Mouse (Mus musculus) MEL (cell line): ENCODE data around the gene Mertk. TPM values are rescaled to one million over a fixed set of nuclear protein-coding genes. Genes with fewer than 3 reads are reported as not detected.

Experiments used
- DNase-seq: peaks from one replicate; pipeline ENCODE4 v3.0.0; 2011; ENCODE audit warnings: low read depth, low spot score
- H3K27ac ChIP-seq: 2 replicates; pipeline ENCODE4 v1.5.1; 2012; ENCODE audit warnings: low read depth, mild to moderate bottlenecking, control low read depth, low read length, moderate library complexity; ENCODE audit not compliant: control insufficient read depth
- H3K27me3 ChIP-seq, 2 experiments: fragments of 150-350 bp in 1 of 2; sonication (generic) in 1 of 2; 2 replicates each; pipeline ENCODE4 v1.6.1; 2012; ENCODE audit warnings: low read length in 2 of 2, mild to moderate bottlenecking in 2 of 2, improper control_type of control experiment in 1 of 2, moderate library complexity in 1 of 2; ENCODE audit not compliant: insufficient read depth in 2 of 2, control insufficient read depth in 1 of 2
- H3K36me3 ChIP-seq, 2 experiments: 2 replicates each; pipeline ENCODE4 v1.6.1; 2012 to 2014; ENCODE audit warnings: low read length in 2 of 2, improper control_type of control experiment in 1 of 2, inconsistent platforms in 1 of 2, mild to moderate bottlenecking in 1 of 2; ENCODE audit not compliant: insufficient read depth in 2 of 2, control insufficient read depth in 1 of 2
- H3K4me1 ChIP-seq, 2 experiments: fragments of 150-350 bp in 1 of 2; sonication (generic) in 1 of 2; 2 replicates each; pipeline ENCODE4 v1.6.1; 2012; ENCODE audit warnings: low read length in 2 of 2, improper control_type of control experiment in 1 of 2, mild to moderate bottlenecking in 1 of 2; ENCODE audit not compliant: insufficient read depth in 2 of 2, control insufficient read depth in 1 of 2
- H3K4me3 ChIP-seq, 2 experiments: fragments of 150-350 bp in 1 of 2; sonication (generic) in 1 of 2; 2 replicates each; pipeline ENCODE4 v1.5.1; 2012; ENCODE audit warnings: low read depth in 2 of 2, low read length in 2 of 2, mild to moderate bottlenecking in 2 of 2, moderate library complexity in 2 of 2, control low read depth in 1 of 2, improper control_type of control experiment in 1 of 2; ENCODE audit not compliant: control insufficient read depth in 1 of 2, insufficient read depth in 1 of 2
- H3K79me2 ChIP-seq: 2 replicates; pipeline ENCODE4 v1.6.1; 2012; ENCODE audit warnings: mild to moderate bottlenecking, low read length, moderate library complexity; ENCODE audit not compliant: control insufficient read depth, poor library complexity, insufficient read depth
- H3K9ac ChIP-seq: 2 replicates; pipeline ENCODE4 v1.6.1; 2012; ENCODE audit warnings: low read depth, mild to moderate bottlenecking, control low read depth, low read length, moderate library complexity; ENCODE audit not compliant: control insufficient read depth, poor library complexity, severe bottlenecking
- H3K9me3 ChIP-seq: fragments of 150-350 bp; sonication (generic); replicated peaks from 2 replicates; pipeline ENCODE4 v1.6.1; 2012; ENCODE audit warnings: mild to moderate bottlenecking, low read length, improper control_type of control experiment, moderate library complexity; ENCODE audit not compliant: insufficient read depth
- BHLHE40 ChIP-seq: IDR thresholded peaks from 2 replicates; pipeline ENCODE4 v1.6.1; 2012; ENCODE audit warnings: low read depth, mild to moderate bottlenecking, inconsistent platforms, low read length, improper control_type of control experiment, borderline replicate concordance
- CHD2 ChIP-seq: IDR thresholded peaks from 2 replicates; pipeline ENCODE4 v1.6.1; 2011; ENCODE audit warnings: low read length, improper control_type of control experiment
- E2F4 ChIP-seq: IDR thresholded peaks from 2 replicates; pipeline ENCODE4 v1.6.1; 2011; ENCODE audit warnings: low read depth, low read length, improper control_type of control experiment, borderline replicate concordance
- ELF1 ChIP-seq: IDR thresholded peaks from 2 replicates; pipeline ENCODE4 v1.6.1; 2014; ENCODE audit warnings: low read depth, mild to moderate bottlenecking, inconsistent platforms, low read length, improper control_type of control experiment, moderate library complexity
- EP300 ChIP-seq, 2 experiments: IDR thresholded peaks; 2 replicates each; pipeline ENCODE4 v1.6.1; 2011; ENCODE audit warnings: improper control_type of control experiment in 2 of 2, low read length in 2 of 2, low read depth in 1 of 2, mild to moderate bottlenecking in 1 of 2
- GABPA ChIP-seq: IDR thresholded peaks from 2 replicates; pipeline ENCODE4 v1.6.1; 2012; ENCODE audit warnings: low read depth, mild to moderate bottlenecking, inconsistent platforms, low read length, improper control_type of control experiment, moderate library complexity
- GATA1 ChIP-seq: IDR thresholded peaks from 2 replicates; pipeline ENCODE4 v1.6.1; 2011; ENCODE audit warnings: low read depth, low read length, improper control_type of control experiment
- HCFC1 ChIP-seq: IDR thresholded peaks from 2 replicates; pipeline ENCODE4 v1.6.1; 2012; ENCODE audit warnings: low read depth, mild to moderate bottlenecking, inconsistent platforms, low read length, improper control_type of control experiment, moderate library complexity
- KAT2A ChIP-seq: conservative IDR thresholded peaks from 2 replicates; pipeline ENCODE4 v1.6.1; 2012; ENCODE audit warnings: low read depth, low read length, improper control_type of control experiment, inconsistent platforms
- MAFK ChIP-seq: IDR thresholded peaks from 2 replicates; pipeline ENCODE4 v1.6.1; 2011; ENCODE audit warnings: low read depth, mild to moderate bottlenecking, low read length, improper control_type of control experiment, borderline replicate concordance
- MAX ChIP-seq: IDR thresholded peaks from 2 replicates; pipeline ENCODE4 v1.6.1; 2011; ENCODE audit warnings: low read length, improper control_type of control experiment
- MAZ ChIP-seq: IDR thresholded peaks from 2 replicates; pipeline ENCODE4 v1.6.1; 2012; ENCODE audit warnings: low read depth, mild to moderate bottlenecking, inconsistent platforms, low read length, improper control_type of control experiment
- MEF2A ChIP-seq: IDR thresholded peaks from 2 replicates; pipeline ENCODE4 v1.6.1; 2014; ENCODE audit warnings: low read depth, mild to moderate bottlenecking, inconsistent platforms, low read length, improper control_type of control experiment; ENCODE audit not compliant: poor library complexity, insufficient replicate concordance, severe bottlenecking; ENCODE audit errors: extremely low read depth
- MYC ChIP-seq: IDR thresholded peaks from 2 replicates; pipeline ENCODE4 v1.6.1; 2011; ENCODE audit warnings: low read depth, mild to moderate bottlenecking, low read length, improper control_type of control experiment, moderate library complexity
- POLR2A ChIP-seq, 2 experiments: IDR thresholded peaks; 2 replicates each; pipeline ENCODE4 v1.6.1; 2011 to 2012; ENCODE audit warnings: low read length in 2 of 2, mild to moderate bottlenecking in 2 of 2, control low read depth in 1 of 2, improper control_type of control experiment in 1 of 2, low read depth in 1 of 2, moderate library complexity in 1 of 2; ENCODE audit not compliant: control insufficient read depth in 1 of 2, insufficient read depth in 1 of 2, poor library complexity in 1 of 2
- POLR2AphosphoS5 ChIP-seq: IDR thresholded peaks from 2 replicates; pipeline ENCODE4 v1.6.1; 2012; ENCODE audit warnings: low read depth, borderline replicate concordance, mild to moderate bottlenecking, inconsistent platforms, low read length, moderate library complexity, mixed read lengths
- RAD21 ChIP-seq: IDR thresholded peaks from 2 replicates; pipeline ENCODE4 v1.6.1; 2011; ENCODE audit warnings: mild to moderate bottlenecking, low read depth, low read length, improper control_type of control experiment
- SIN3A ChIP-seq: IDR thresholded peaks from 2 replicates; pipeline ENCODE4 v1.6.1; 2012; ENCODE audit warnings: low read length, improper control_type of control experiment, inconsistent platforms
- TAL1 ChIP-seq: IDR thresholded peaks from 2 replicates; pipeline ENCODE4 v1.6.1; 2012; ENCODE audit warnings: mild to moderate bottlenecking, inconsistent platforms, low read length, moderate library complexity, mixed read lengths
- TBP ChIP-seq: IDR thresholded peaks from 2 replicates; pipeline ENCODE4 v1.8.0; 2011; ENCODE audit warnings: low read depth, low read length, improper control_type of control experiment
- TCF12 ChIP-seq: IDR thresholded peaks from 2 replicates; pipeline ENCODE4 v1.6.1; 2014; ENCODE audit warnings: low read depth, mild to moderate bottlenecking, inconsistent platforms, low read length, improper control_type of control experiment, moderate library complexity
- USF1 ChIP-seq: IDR thresholded peaks from 2 replicates; pipeline ENCODE4 v1.6.1; 2014; ENCODE audit warnings: low read depth, mild to moderate bottlenecking, inconsistent platforms, low read length, improper control_type of control experiment, moderate library complexity
- ZC3H11A ChIP-seq: IDR thresholded peaks from 2 replicates; pipeline ENCODE4 v1.6.1; 2012; ENCODE audit warnings: low read depth, mild to moderate bottlenecking, inconsistent platforms, low read length, improper control_type of control experiment
- ZKSCAN1 ChIP-seq: IDR thresholded peaks from 2 replicates; pipeline ENCODE4 v1.6.1; 2012; ENCODE audit warnings: low read depth, mild to moderate bottlenecking, inconsistent platforms, low read length, improper control_type of control experiment, moderate library complexity
- polyA plus RNA-seq, 2 experiments: library from polyadenylated mRNA; stranded (reverse) in 1 of 2; unstranded in 1 of 2; fragments of >175 nt in 1 of 2; fragments of >200 nt in 1 of 2; gene quantifications; 2 replicates each; pipeline versions ENCODE4 v1.2.1 to v1.2.4; 2012; ENCODE audit warnings: low replicate concordance in 2 of 2, low read depth in 1 of 2; ENCODE audit not compliant: insufficient read length in 2 of 2, insufficient read depth in 1 of 2, missing spikeins in 1 of 2
- total RNA-seq: library from RNA; depleted of rRNA; stranded (reverse); fragments of 300-350 nt; gene quantifications from 2 replicates; pipeline ENCODE4 v1.2.3, GENCODE M21; 2012

The Mertk gene
- total and polyA plus RNA-seq, 3 experiments: not detected

- Histone ChIP-seq H3K79me2 (no peaks in the 10 kb centered on the region), H3K27me3 (no peaks in the 10 kb centered on the region), H3K9ac (no peak overlapping the region), H3K27ac (no peak overlapping the region), H3K4me3 (no peak overlapping the region), H3K36me3 (no peaks in the 10 kb centered on the region; a peak in 1 of 4 replicates), H3K9me3 (no peaks in the 10 kb centered on the region), H3K4me1 (no peaks in the 10 kb centered on the region)
- peak; percentile 26 for DNase-seq
- TF ChIP-seq ZC3H11A (no peak), HCFC1 (no peak), GABPA (no peak), KAT2A (no peak), MAZ (no peak), RAD21 (no peak), ZKSCAN1 (no peak), MAX (no peak), GATA1 (no peak), CHD2 (no peak), SIN3A (no peak), EP300 (IDR thresholded peaks at IDR 0.05; ENCODE audit: low read depth in 1 of 2, low read length in 2 of 2) (no peak), E2F4 (no peak), ELF1 (no peak), MAFK (no peak), TCF12 (no peak), TAL1 (no peak)
Measured at GRCm38 (mm10) chr2:128833035-128833434, 134.3 kb downstream of the Mertk start.

- no peak overlapping the region for H3K9ac ChIP-seq
- H3K27ac ChIP-seq: no peak overlapping the region
Measured at GRCm38 (mm10) chr2:128833435-128833834, 134.7 kb downstream of the Mertk start.

More at GRCm38 (mm10) chr2:128833435-128833834, 134.7 kb downstream of the Mertk start:
- Histone ChIP-seq H3K79me2 (no peaks in the 10 kb centered on the region), H3K36me3 (no peaks in the 10 kb centered on the region; a peak in 1 of 4 replicates), H3K4me3 (no peak overlapping the region), H3K9me3 (no peaks in the 10 kb centered on the region), H3K27me3 (no peaks in the 10 kb centered on the region), H3K4me1 (no peaks in the 10 kb centered on the region)
- no peak for DNase-seq
- TF ChIP-seq TAL1 (no peak), CHD2 (no peak), GATA1 (no peak), RAD21 (no peak), SIN3A (no peak), TBP (no peak), GABPA (no peak), POLR2AphosphoS5 (no peak), MAZ (no peak), USF1 (no peak), ELF1 (no peak), POLR2A (IDR thresholded peaks at IDR 0.05; ENCODE audit: control insufficient read depth in 1 of 2, insufficient read depth in 1 of 2, low read depth in 1 of 2, low read length in 2 of 2, poor library complexity in 1 of 2) (no peak), ZC3H11A (no peak), EP300 (IDR thresholded peaks at IDR 0.05; ENCODE audit: low read depth in 1 of 2, low read length in 2 of 2) (no peak), BHLHE40 (no peak), MEF2A (no peak), MYC (no peak), ZKSCAN1 (no peak)
